Mouse (Mus musculus) neural tube, embryonic 14.5 days (tissue): Measurements from ENCODE around the gene Krt35. TPM values are rescaled to one million over a fixed set of nuclear protein-coding genes. Genes with fewer than 3 reads are reported as not detected.

Experiments used
- ATAC-seq: fragments of 200-750 bp; cut with Nextera tagmentation; 2 replicates; pipeline ENCODE4 v1.8.0; 2017; ENCODE audit warnings: low read depth, mild to moderate bottlenecking, moderate TSS enrichment, moderate library complexity
- H3K27ac ChIP-seq: fragments of 300-500 bp; sonication (generic); 2 replicates; pipeline ENCODE4 v1.5.1; 2014; ENCODE audit warnings: low read depth, mild to moderate bottlenecking, control low read depth, low read length, moderate library complexity, mixed read lengths
- H3K27me3 ChIP-seq: fragments of 300-500 bp; sonication (generic); 2 replicates; pipeline ENCODE4 v1.6.1; 2014; ENCODE audit warnings: low read length; ENCODE audit not compliant: control insufficient read depth, insufficient read depth
- H3K36me3 ChIP-seq: fragments of 300-500 bp; sonication (generic); 2 replicates; pipeline ENCODE4 v1.6.1; 2014; ENCODE audit warnings: low read length, mixed read lengths; ENCODE audit not compliant: control insufficient read depth, insufficient read depth
- H3K4me1 ChIP-seq: fragments of 300-500 bp; sonication (generic); 2 replicates; pipeline ENCODE4 v1.6.1; 2014; ENCODE audit warnings: low read length; ENCODE audit not compliant: control insufficient read depth, insufficient read depth
- H3K4me2 ChIP-seq: fragments of 300-500 bp; sonication (generic); 2 replicates; pipeline ENCODE4 v1.6.1; 2014; ENCODE audit warnings: mild to moderate bottlenecking, low read depth, low read length, control low read depth
- H3K4me3 ChIP-seq: fragments of 300-500 bp; sonication (generic); 2 replicates; pipeline ENCODE4 v1.5.1; 2014; ENCODE audit warnings: low read depth, low read length, control low read depth, mixed read lengths
- H3K9ac ChIP-seq: fragments of 300-500 bp; sonication (generic); replicated peaks from 2 replicates; pipeline ENCODE4 v1.6.1; 2014; ENCODE audit warnings: low read depth, mild to moderate bottlenecking, control low read depth, low read length, mixed read lengths
- H3K9me3 ChIP-seq: fragments of 300-500 bp; sonication (generic); 2 replicates; pipeline ENCODE4 v1.6.1; 2016; ENCODE audit warnings: low read length; ENCODE audit not compliant: control insufficient read depth
- WGBS: fragments of 180-500 bp; shearing (Covaris S2); extraction: QIAGEN DNeasy Blood & Tissue Kit; methylation state at CpG from one replicate; pipeline ENCODE4 v1.1.7; 2014; 5-methylcytosine and 5-hydroxymethylcytosine counted together
- polyA plus RNA-seq: library from polyadenylated mRNA; unstranded; fragments of >200 nt; fragmentation: Nextera tagmentation; extraction: Ambion mirVana; gene quantifications from 2 replicates; pipeline ENCODE4 v1.2.1, GENCODE M21; 2014

The Krt35 gene
- polyA plus RNA-seq, 1 experiment from 2014 or later, result not detected

DNA sequence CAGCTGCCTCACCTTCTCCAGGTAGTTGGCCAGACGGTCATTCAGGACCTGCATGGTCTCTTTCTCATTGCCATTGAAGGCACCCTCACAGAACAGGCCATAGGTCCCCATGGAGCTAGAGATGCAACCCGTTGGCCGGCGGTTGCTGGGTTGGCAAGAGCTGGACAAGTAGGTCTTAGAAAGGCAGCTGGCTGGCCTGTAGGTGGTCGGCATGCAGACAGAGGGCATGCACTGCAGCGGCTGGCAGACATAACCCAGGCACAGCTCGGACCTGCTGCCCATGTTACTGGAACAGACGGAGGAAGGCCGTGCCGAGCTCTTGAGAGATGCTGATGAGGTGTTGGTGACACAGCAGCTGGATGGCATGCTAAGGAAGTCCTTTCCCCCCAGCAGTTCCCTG lies 8.2 kb downstream of the Krt35 start, which contains the start of gene Krt32:
Krt32 (minus strand) TSS at position 366 of the 400 bp plus-strand sequence.
- no peak within 1 kb of the TSS for H3K4me2 ChIP-seq
- H3K9me3 ChIP-seq, result no peaks in the 10 kb centered on the region
- no peak within 1 kb of the TSS for H3K9ac ChIP-seq
- H3K36me3 ChIP-seq, result no peaks in the 10 kb centered on the region
- no peaks in the 10 kb centered on the region for H3K27me3 ChIP-seq
- 94% methylated on average over 10 of the region's 10 CpGs for WGBS
- no peak for ATAC-seq
- H3K4me3 ChIP-seq, result no peak within 1 kb of the TSS
- no peaks in the 10 kb centered on the region for H3K4me1 ChIP-seq
- no peak within 1 kb of the TSS for H3K27ac ChIP-seq

DNA sequence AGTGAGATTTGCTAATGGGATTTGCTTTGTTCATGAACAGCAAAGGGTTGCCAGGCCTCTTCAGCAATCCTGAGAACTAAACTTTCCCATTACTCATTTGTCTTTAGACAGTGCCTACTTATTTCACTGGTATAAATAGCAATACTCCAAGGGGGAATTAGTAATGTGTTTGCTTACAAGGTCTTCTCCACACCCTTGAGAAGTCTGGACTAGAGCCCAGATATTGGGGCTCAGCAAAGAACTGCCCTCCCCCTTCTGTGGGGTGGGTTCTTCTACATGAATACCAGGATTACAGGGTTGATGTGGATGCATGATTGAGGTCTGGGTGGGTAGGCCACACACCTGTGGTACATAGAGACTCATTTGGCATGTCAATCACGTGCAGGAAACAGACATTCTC lies 22.2 kb downstream of the Krt35 start:
- H3K27me3 ChIP-seq, result no peaks in the 10 kb centered on the region
- no peak overlapping the region for H3K27ac ChIP-seq
- no peaks in the 10 kb centered on the region for H3K9me3 ChIP-seq
- H3K4me3 ChIP-seq, result no peak overlapping the region
- H3K4me1 ChIP-seq, result no peaks in the 10 kb centered on the region
- no peak for ATAC-seq
- H3K36me3 ChIP-seq, result no peaks in the 10 kb centered on the region
- H3K9ac ChIP-seq, result no peak overlapping the region
- 78% methylated on average over 1 of the region's 1 CpGs for WGBS
- H3K4me2 ChIP-seq, result no peak overlapping the region

DNA sequence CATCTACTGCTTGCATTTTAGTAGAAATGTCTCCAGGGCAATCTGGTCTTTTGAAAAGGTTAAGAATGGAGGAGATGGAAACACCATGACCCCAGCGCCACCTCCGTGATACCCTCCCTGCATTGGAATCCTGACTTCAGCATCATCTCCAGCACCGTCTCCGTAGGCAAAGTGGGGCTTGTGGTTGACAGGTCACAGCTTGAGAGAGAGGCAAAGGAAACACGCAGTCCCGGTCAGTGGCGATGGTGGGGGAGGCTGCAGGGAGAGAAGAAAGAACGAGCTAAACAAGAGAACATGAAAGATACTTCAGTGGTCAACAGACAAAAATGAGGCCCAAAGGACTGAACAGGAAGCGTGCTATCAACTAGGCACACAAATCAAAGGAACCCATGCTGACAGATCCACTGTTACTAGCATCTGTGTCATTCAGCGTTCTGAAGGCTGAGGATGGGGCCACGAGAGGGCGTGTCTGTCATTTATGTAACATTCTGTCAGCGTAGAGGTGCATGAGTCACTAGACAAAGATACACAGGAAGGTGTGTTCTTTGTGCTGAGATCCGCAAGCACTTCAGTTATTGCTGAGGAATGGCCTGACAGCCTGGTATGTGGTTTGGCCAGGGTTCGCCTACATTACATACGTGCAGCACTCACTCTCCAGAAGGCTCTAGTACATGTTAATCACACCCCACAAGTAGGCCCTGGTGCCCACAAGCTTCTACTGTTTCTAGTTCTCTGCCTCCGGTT lies 28.6 kb downstream of the Krt35 start:
- 84% methylated on average over 17 of the region's 17 CpGs for WGBS
- Histone ChIP-seq H3K9ac (no peak overlapping the region), H3K9me3 (no peaks in the 10 kb centered on the region), H3K27me3 (no peaks in the 10 kb centered on the region), H3K4me3 (no peak overlapping the region), H3K4me2 (no peak overlapping the region), H3K36me3 (no peaks in the 10 kb centered on the region), H3K4me1 (no peaks in the 10 kb centered on the region), H3K27ac (no peak overlapping the region)
- ATAC-seq, result no peak

DNA sequence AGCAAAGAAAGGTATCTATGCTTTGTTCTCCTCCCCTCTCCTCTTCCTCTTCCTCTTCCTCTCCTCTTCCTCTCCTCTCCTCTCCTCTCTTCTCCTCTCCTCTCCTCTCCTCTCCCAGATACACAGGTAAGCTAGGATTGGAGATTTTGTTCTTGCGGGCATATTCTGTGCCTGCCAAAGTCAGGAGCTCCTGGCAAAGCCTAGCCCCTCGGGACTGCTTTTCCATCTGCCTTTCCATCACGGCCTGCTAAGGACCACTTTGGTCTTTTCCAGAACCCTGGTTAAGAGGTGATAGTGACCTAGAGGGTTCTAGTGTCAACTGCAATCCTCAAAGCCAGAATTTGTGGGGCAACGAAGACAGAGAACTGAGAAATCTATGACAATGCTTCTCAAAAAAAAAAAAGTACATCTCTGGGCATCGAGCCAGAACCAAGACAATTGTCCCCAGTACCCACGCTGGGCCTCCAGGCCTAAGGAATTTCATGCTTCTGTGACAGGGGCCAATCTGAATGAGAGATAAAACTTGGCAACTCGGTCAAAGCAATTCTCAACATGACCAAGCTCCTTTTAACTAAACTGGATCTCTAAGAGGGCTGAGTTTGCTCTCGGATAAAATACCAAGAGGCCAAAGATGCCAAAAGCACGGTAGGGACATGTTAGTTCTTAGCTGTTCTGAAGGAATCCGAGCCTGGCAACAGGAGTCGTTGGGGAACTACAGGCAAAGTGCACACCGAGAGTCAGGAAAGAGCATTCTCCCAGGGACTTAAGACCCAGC lies 29.6 kb downstream of the Krt35 start:
- Histone ChIP-seq H3K36me3 (no peaks in the 10 kb centered on the region), H3K4me1 (no peaks in the 10 kb centered on the region), H3K4me3 (no peak overlapping the region), H3K9ac (no peak overlapping the region), H3K27ac (no peak overlapping the region), H3K9me3 (no peaks in the 10 kb centered on the region), H3K4me2 (no peak overlapping the region), H3K27me3 (no peaks in the 10 kb centered on the region)
- no peak for ATAC-seq
- 70% methylated on average over 12 of the region's 12 CpGs for WGBS

DNA sequence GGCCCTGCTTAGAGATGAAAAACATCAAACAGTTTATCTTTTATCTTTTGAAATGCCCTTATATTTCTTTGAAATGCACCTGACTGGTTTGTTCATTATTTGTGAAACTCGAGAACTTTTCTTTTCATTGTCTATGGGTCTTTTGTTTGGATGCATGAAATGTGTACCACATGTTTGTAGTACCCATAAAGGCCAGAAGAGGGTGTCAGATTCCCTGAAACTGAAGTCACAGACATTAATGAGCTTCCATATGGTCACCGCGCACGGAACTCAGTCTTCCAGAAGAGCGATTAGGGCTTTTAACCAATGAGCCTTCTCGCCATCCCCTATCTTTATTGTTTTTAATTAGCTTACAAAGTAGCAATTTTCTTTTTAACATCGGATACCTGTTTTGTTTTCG lies 37.2 kb downstream of the Krt35 start:
- no peaks in the 10 kb centered on the region for H3K9me3 ChIP-seq
- no peaks in the 10 kb centered on the region for H3K27me3 ChIP-seq
- H3K9ac ChIP-seq, result no peak overlapping the region
- H3K27ac ChIP-seq, result no peak overlapping the region
- 69% methylated on average over 8 of the region's 8 CpGs for WGBS
- no peak overlapping the region for H3K4me3 ChIP-seq
- no peaks in the 10 kb centered on the region for H3K4me1 ChIP-seq
- ATAC-seq, result no peak
- no peaks in the 10 kb centered on the region for H3K36me3 ChIP-seq
- no peak overlapping the region for H3K4me2 ChIP-seq

DNA sequence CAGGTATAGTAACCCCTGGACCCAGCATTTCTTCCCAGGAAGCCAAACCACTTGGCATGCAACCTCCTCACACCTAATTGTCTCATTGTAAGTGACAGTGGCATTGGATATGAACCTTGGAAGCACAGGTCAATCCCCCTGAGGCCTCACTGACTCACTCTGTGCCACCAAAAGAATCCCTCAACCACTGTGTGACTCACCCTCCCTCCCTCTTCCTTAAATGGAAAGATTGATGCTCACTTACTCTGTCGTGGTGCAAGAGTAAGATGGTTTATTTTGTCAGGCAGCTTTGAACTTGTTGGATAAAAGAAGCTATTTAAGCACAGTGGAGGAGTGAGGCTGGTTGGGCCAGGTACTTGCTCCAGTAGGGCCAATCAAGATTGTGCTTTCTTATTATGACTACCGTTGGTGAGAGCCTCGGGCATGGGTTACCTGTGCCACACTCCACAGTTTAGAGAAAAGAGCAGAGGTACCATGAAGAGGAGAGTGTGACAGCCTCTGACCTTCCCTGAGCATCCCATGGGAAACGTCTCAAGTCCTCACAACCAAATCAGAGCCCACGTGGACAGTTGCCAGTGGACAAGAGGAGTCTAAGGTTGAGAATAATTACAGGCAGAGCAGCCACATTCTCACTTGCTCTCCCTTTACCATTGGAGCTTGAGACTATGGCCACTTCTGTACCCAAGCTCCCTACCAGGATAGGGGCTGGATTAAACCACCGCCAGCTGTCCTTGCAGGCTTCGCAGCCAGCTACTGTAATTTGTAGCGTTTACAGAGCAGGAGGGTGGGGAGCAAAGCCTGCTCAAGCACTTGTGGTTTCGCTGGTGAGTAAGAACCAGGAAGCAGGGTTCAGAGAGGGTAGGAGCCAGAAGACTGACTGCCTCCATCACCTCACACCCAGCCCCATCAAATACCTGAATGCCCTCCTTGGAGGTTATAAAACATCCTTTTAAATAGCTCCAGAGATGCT lies 40.1 kb downstream of the Krt35 start:
- whole genome bisulfite sequencing, result 76% methylated on average over 9 of the region's 9 CpGs
- no peak overlapping the region for H3K27ac ChIP-seq
- no peak overlapping the region for H3K4me2 ChIP-seq
- no peaks in the 10 kb centered on the region for H3K9me3 ChIP-seq
- no peaks in the 10 kb centered on the region for H3K4me1 ChIP-seq
- ATAC-seq, result no peak
- no peaks in the 10 kb centered on the region for H3K36me3 ChIP-seq
- H3K27me3 ChIP-seq, result no peaks in the 10 kb centered on the region
- H3K4me3 ChIP-seq, result no peak overlapping the region
- H3K9ac ChIP-seq, result no peak overlapping the region

DNA sequence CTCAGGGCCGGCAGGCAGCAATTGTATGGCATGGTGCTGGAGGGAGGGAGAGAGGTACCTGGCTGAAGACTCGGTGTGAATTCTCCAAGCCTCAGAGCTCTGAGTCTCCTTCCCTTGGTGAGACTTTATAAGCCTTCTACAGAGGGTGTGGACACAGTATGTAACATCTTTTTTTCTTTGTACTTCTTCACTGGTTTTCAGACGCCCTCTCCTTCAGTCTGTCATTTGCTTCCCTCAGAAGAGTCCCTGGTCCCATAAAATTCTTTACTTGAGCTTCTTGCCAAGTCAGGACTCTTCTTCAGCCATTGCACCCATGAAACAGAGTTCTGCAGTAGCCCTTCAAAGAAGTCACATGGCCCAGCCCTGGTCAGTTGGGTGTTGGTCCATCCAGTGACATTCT lies 45.6 kb downstream of the Krt35 start, which contains the start of gene Krt31:
Krt31 (minus strand) TSS at position 101 of the 400 bp plus-strand sequence.
- no peaks in the 10 kb centered on the region for H3K27me3 ChIP-seq
- no peak within 1 kb of the TSS for H3K27ac ChIP-seq
- no peak for ATAC-seq
- no peaks in the 10 kb centered on the region for H3K4me1 ChIP-seq
- no peak within 1 kb of the TSS for H3K4me2 ChIP-seq
- WGBS, result 93% methylated on average over 3 of the region's 3 CpGs
- H3K36me3 ChIP-seq, result no peaks in the 10 kb centered on the region
- no peaks in the 10 kb centered on the region for H3K9me3 ChIP-seq
- H3K4me3 ChIP-seq, result no peak within 1 kb of the TSS
- H3K9ac ChIP-seq, result no peak within 1 kb of the TSS

DNA sequence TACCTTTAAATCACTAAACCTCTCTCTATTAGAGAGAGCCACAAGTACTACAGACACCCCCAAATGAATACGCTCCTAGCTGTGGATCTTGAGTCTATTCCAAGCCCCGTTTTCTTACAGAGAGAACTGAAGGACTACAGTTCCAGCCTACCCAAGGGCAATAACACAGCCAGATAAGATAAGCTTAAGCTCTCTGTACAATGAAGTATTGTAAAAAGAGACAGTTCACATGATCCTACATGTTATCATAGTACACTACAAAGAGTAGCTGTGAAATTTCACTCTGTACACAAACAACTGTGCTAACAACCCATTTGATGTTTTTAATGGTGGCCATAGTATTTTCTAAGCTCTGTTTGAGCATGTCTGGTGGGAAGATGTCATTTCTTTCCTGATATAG lies 48.8 kb downstream of the Krt35 start:
- WGBS, result 95% methylated on average over 2 of the region's 2 CpGs
- H3K27me3 ChIP-seq, result no peaks in the 10 kb centered on the region
- no peaks in the 10 kb centered on the region for H3K4me1 ChIP-seq
- H3K9ac ChIP-seq, result no peak overlapping the region
- no peak overlapping the region for H3K4me3 ChIP-seq
- H3K4me2 ChIP-seq, result no peak overlapping the region
- H3K27ac ChIP-seq, result no peak overlapping the region
- no peaks in the 10 kb centered on the region for H3K36me3 ChIP-seq
- no peak for ATAC-seq
- no peaks in the 10 kb centered on the region for H3K9me3 ChIP-seq
